ENCODE assay signal across 14 mouse cellular contexts in genomic region chr13:54328954-54329490, GRCm38 (mm10). TPM values are rescaled to one million over a fixed set of nuclear protein-coding genes. Genes with fewer than 3 reads are reported as not detected.
DNase-seq lines count a peak whose midpoint lies in the region; ATAC-seq lines count a peak whose summit lies in the region.
"Had no signal": no experiment of that assay in that cellular context is flagged by ENCODE, and none has a peak within 500 bp of the region (broad histone marks: within the 10 kb centered on the region; RNA-seq: fewer than 3 reads in every experiment).

No protein-coding gene starts in this region.

- peaks cover 80% of the 10 kb centered on the region for H3K4me1 ChIP-seq in forebrain, embryonic 10.5 days
- peaks cover 81% of the 10 kb centered on the region for H3K4me1 ChIP-seq in hindbrain, embryonic 12.5 days
- peaks cover 85% of the 10 kb centered on the region for H3K4me1 ChIP-seq in midbrain, embryonic 13.5 days (replicated peaks)

- no peak overlapping the region for H3K9ac ChIP-seq in hindbrain, embryonic 12.5 days
- H3K9ac ChIP-seq in midbrain, embryonic 13.5 days (replicated peaks): no peak overlapping the region
- H3K9ac ChIP-seq: limb, embryonic 15.5 days; lung, embryonic 15.5 days had no signal

- H3K27me3 ChIP-seq in forebrain, embryonic 10.5 days (ENCODE audit: poor library complexity, severe bottlenecking): peaks cover 13% of the 10 kb centered on the region; the same call in 1 of the 2 replicates
- H3K27me3 ChIP-seq in hindbrain, embryonic 12.5 days: no peaks in the 10 kb centered on the region
- no peaks in the 10 kb centered on the region for H3K27me3 ChIP-seq in midbrain, embryonic 13.5 days
- H3K27me3 ChIP-seq: limb, embryonic 15.5 days; lung, embryonic 15.5 days had no signal

- ATAC-seq in hindbrain, embryonic 12.5 days (ENCODE audit: low FRiP score): no peak
- ATAC-seq in midbrain, embryonic 13.5 days: 0 out of 2 replicates have a peak, but pooled peaks have one; percentile 18

- no peaks in the 10 kb centered on the region for H3K36me3 ChIP-seq in forebrain, embryonic 10.5 days (replicated peaks)
- H3K36me3 ChIP-seq in hindbrain, embryonic 12.5 days: no peaks in the 10 kb centered on the region
- no peaks in the 10 kb centered on the region for H3K36me3 ChIP-seq in midbrain, embryonic 13.5 days
- H3K36me3 ChIP-seq: limb, embryonic 15.5 days; lung, embryonic 15.5 days had no signal

- no peak overlapping the region for H3K4me2 ChIP-seq in hindbrain, embryonic 12.5 days (replicated peaks)
- no peak overlapping the region for H3K4me2 ChIP-seq in midbrain, embryonic 13.5 days (replicated peaks)
- H3K4me2 ChIP-seq: limb, embryonic 15.5 days; lung, embryonic 15.5 days had no signal

- no peaks in the 10 kb centered on the region for H3K9me3 ChIP-seq in forebrain, embryonic 10.5 days
- no peaks in the 10 kb centered on the region for H3K9me3 ChIP-seq in hindbrain, embryonic 12.5 days (replicated peaks)
- no peaks in the 10 kb centered on the region for H3K9me3 ChIP-seq in midbrain, embryonic 13.5 days
- H3K9me3 ChIP-seq: limb, embryonic 15.5 days; lung, embryonic 15.5 days; megakaryocyte, embryonic 14.5 days had no signal

- WGBS in forebrain, embryonic 10.5 days: 19% methylated on average over 8 of the region's 8 CpGs
- 19% methylated on average over 8 of the region's 8 CpGs for WGBS in hindbrain, embryonic 12.5 days
- WGBS in midbrain, embryonic 13.5 days: 8% methylated on average over 8 of the region's 8 CpGs

- intact Hi-C loops in heart, postnatal 10 days (cut with DNase I): no loop called here

- H3K27ac ChIP-seq in forebrain, embryonic 10.5 days: peak overlapping the region; percentile 84
- peak overlapping the region; percentile 70 for H3K27ac ChIP-seq in hindbrain, embryonic 12.5 days
- H3K27ac ChIP-seq in midbrain, embryonic 13.5 days: peak overlapping the region; percentile 85
- H3K27ac ChIP-seq: limb, embryonic 15.5 days; lung, embryonic 15.5 days had no signal

- H3K4me3 ChIP-seq in forebrain, embryonic 10.5 days: peak overlapping the region; percentile 5; the same call in 1 of the 2 replicates
- H3K4me3 ChIP-seq in hindbrain, embryonic 12.5 days: no peak overlapping the region
- H3K4me3 ChIP-seq in midbrain, embryonic 13.5 days (replicated peaks): no peak overlapping the region
- H3K4me3 ChIP-seq: limb, embryonic 15.5 days; lung, embryonic 15.5 days had no signal

- DNase-seq in embryo, embryonic 10 days (ENCODE audit: low spot score): peak; percentile 61
- DNase-seq in forebrain, embryonic 10.5 days (ENCODE audit: extremely low spot score, low spot score): peak; percentile 46
- no peak for DNase-seq in gastrocnemius, adult 8-10 months (ENCODE audit: low spot score in 2 of 2)
- DNase-seq in heart, postnatal 10 days: no peak
- DNase-seq in B cell, adult 2 months: no peak
- no peak for DNase-seq in heart, adult 8-10 months (ENCODE audit: low spot score)
- DNase-seq: adrenal gland, postnatal 14 days; cerebellum, postnatal 25 days; heart, postnatal 4 days had no signal

RNA-seq across cellular contexts. Expression of gene Cplx2, which starts 42.1 kb away (rescaled TPM):
- polyA plus RNA-seq in forebrain, embryonic 10.5 days (2016; fragmentation: Nextera tagmentation; extraction: Ambion mirVana): 5.5 TPM in 2 replicates
- polyA plus RNA-seq in hindbrain, embryonic 12.5 days (2016; fragmentation: Nextera tagmentation; extraction: Ambion mirVana): 12.5 and 13.8 TPM in 2 replicates
- 28.0 and 31.0 TPM in 2 replicates for polyA plus RNA-seq in midbrain, embryonic 13.5 days (2015; fragmentation: Nextera tagmentation; extraction: Ambion mirVana)
- total RNA-seq in gastrocnemius, adult 8-10 months (2022): under 1 TPM; 0.51 to 0.72 (median 0.65) TPM
- total RNA-seq in heart, postnatal 10 days (2021): 1 to 10 TPM; 8.9 to 9.8 TPM
- 1 to 10 TPM; 2.0 to 3.0 (median 2.5) TPM for total RNA-seq in heart, adult 8-10 months (2022)

Comparison
In these comparisons a context has a peak if more than half of its experiments do, and no peak if none do; other contexts are left out.
1. DNase-seq: peak in embryo, embryonic 10 days (single experiment) and forebrain, embryonic 10.5 days (single experiment); none in gastrocnemius, adult 8-10 months (0 of 2), heart, postnatal 10 days (0 of 2), B cell, adult 2 months (0 of 2) and heart, adult 8-10 months (single experiment).
2. Peak in every context shown above with its lines, with median percentiles within 50 percentile points of each other: H3K27ac ChIP-seq.